Mouse (Mus musculus): ENCODE data around the gene Adam15.

DNA sequence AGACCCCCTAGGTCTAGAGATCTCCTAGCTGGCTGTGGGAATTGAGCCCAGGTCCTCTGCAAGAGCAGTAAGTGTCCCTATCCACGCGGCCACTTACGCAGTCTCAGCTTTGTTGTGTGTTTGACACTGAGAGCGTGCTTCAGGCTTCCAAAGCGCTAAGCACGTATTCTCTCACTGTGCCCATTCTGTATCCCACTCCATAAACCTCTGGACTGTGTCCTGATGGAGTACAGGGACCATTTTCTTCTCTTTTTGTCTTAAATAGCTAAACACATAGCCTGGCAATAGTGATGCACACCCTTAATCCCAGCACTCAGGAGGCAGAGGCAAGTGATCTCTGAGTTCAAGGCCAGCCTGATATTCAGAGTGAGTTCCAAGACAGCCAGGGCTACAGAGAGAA, 50.9 kb downstream of the Adam15 start:
- TF ChIP-seq CTCF (IDR thresholded peaks at IDR 0.05; ENCODE audit: low read depth) (no peak), EP300 (IDR thresholded peaks at IDR 0.05; ENCODE audit: low read depth) (no peak)
